Mouse (Mus musculus): ENCODE data around the gene Fgfr4. TPM values are rescaled to one million over a fixed set of nuclear protein-coding genes. Genes with fewer than 3 reads are reported as not detected.

Gene Fgfr4
- total and polyA plus RNA-seq, 2 experiments from 2014 or later = 0.44 to 0.52 TPM

GRCm38 (mm10) chr13:55168255-55168654, 15.8 kb downstream of the Fgfr4 start:
- H3K27ac ChIP-seq (ENCODE audit: low read depth, low read length) = no peak overlapping the region
- DNase-seq (ENCODE audit: low spot score) = no peak
- no peak overlapping the region for H3K4me3 ChIP-seq (ENCODE audit: low read depth, low read length)
- H3K9ac ChIP-seq (replicated peaks; ENCODE audit: low read length, poor library complexity, severe bottlenecking) = no peak overlapping the region
- no peaks in the 10 kb centered on the region for H3K27me3 ChIP-seq (ENCODE audit: insufficient read depth, low read length)
- 90% methylated on average over 5 of the region's 5 CpGs for WGBS
- no peak for ATAC-seq (ENCODE audit: low FRiP score)
- no peaks in the 10 kb centered on the region for H3K9me3 ChIP-seq (ENCODE audit: low read length)
- H3K4me2 ChIP-seq (ENCODE audit: low read depth, low read length, poor library complexity, severe bottlenecking) = no peak overlapping the region
- H3K4me1 ChIP-seq (ENCODE audit: insufficient read depth, low read length) = no peaks in the 10 kb centered on the region; the same call in 1 of the 2 replicates
- no peak for TF ChIP-seq CTCF (IDR thresholded peaks at IDR 0.05)
- no peaks in the 10 kb centered on the region for H3K36me3 ChIP-seq (ENCODE audit: insufficient read depth, low read length)

GRCm38 (mm10) chr13:55168958-55169369, 16.5 kb downstream of the Fgfr4 start:
- H3K4me1 ChIP-seq (ENCODE audit: insufficient read depth, low read length) = no peaks in the 10 kb centered on the region; the same call in 1 of the 2 replicates
- H3K9ac ChIP-seq (replicated peaks; ENCODE audit: low read length, poor library complexity, severe bottlenecking) = no peak overlapping the region
- H3K4me3 ChIP-seq (ENCODE audit: low read depth, low read length) = no peak overlapping the region
- ATAC-seq (ENCODE audit: low FRiP score) (peak; percentile 78), DNase-seq (ENCODE audit: low spot score) (peak; percentile 78)
- H3K9me3 ChIP-seq (ENCODE audit: low read length) = no peaks in the 10 kb centered on the region
- H3K4me2 ChIP-seq (ENCODE audit: low read depth, low read length, poor library complexity, severe bottlenecking) = no peak overlapping the region
- no peak for TF ChIP-seq CTCF (IDR thresholded peaks at IDR 0.05)
- no peak overlapping the region for H3K27ac ChIP-seq (ENCODE audit: low read depth, low read length)
- H3K36me3 ChIP-seq (ENCODE audit: insufficient read depth, low read length) = no peaks in the 10 kb centered on the region
- H3K27me3 ChIP-seq (ENCODE audit: insufficient read depth, low read length) = no peaks in the 10 kb centered on the region
- 37% methylated on average over 13 of the region's 13 CpGs for WGBS

- H3K27ac ChIP-seq (ENCODE audit: low read depth, low read length) = no peak overlapping the region
- peak; percentile 69 for ATAC-seq (ENCODE audit: low FRiP score)
- no peak overlapping the region for H3K9ac ChIP-seq (replicated peaks; ENCODE audit: low read length, poor library complexity, severe bottlenecking)
- H3K4me1 ChIP-seq (ENCODE audit: insufficient read depth, low read length) = no peaks in the 10 kb centered on the region; the same call in 1 of the 2 replicates
- 15% methylated on average over 26 of the region's 26 CpGs for WGBS
- H3K36me3 ChIP-seq (ENCODE audit: insufficient read depth, low read length) = no peaks in the 10 kb centered on the region
- no peak for TF ChIP-seq CTCF (IDR thresholded peaks at IDR 0.05)
- H3K4me3 ChIP-seq (ENCODE audit: low read depth, low read length) = no peak overlapping the region
- peak; percentile 88 for DNase-seq (ENCODE audit: low spot score)
- no peaks in the 10 kb centered on the region for H3K27me3 ChIP-seq (ENCODE audit: insufficient read depth, low read length)
- no peak overlapping the region for H3K4me2 ChIP-seq (ENCODE audit: low read depth, low read length, poor library complexity, severe bottlenecking)
- no peaks in the 10 kb centered on the region for H3K9me3 ChIP-seq (ENCODE audit: low read length)
These were observed 19.3 kb downstream of the Fgfr4 start for GRCm38 (mm10) chr13:55171517-55172335.

GRCm38 (mm10) chr13:55172336-55172770, 19.9 kb downstream of the Fgfr4 start:
- no peak for ATAC-seq (ENCODE audit: low FRiP score)
- Histone ChIP-seq H3K4me2 (ENCODE audit: low read depth, low read length, poor library complexity, severe bottlenecking) (no peak overlapping the region), H3K9ac (replicated peaks; ENCODE audit: low read length, poor library complexity, severe bottlenecking) (no peak overlapping the region), H3K27me3 (ENCODE audit: insufficient read depth, low read length) (no peaks in the 10 kb centered on the region), H3K4me1 (ENCODE audit: insufficient read depth, low read length) (no peaks in the 10 kb centered on the region; the same call in 1 of the 2 replicates), H3K4me3 (ENCODE audit: low read depth, low read length) (no peak overlapping the region), H3K36me3 (ENCODE audit: insufficient read depth, low read length) (no peaks in the 10 kb centered on the region), H3K27ac (ENCODE audit: low read depth, low read length) (no peak overlapping the region), H3K9me3 (ENCODE audit: low read length) (no peaks in the 10 kb centered on the region)
- 48% methylated on average over 7 of the region's 7 CpGs for WGBS
- TF ChIP-seq CTCF (IDR thresholded peaks at IDR 0.05) = no peak
- no peak for DNase-seq (ENCODE audit: low spot score)

GRCm38 (mm10) chr13:55174347-55174746, 21.9 kb downstream of the Fgfr4 start:
- Histone ChIP-seq H3K36me3 (ENCODE audit: insufficient read depth, low read length) (no peaks in the 10 kb centered on the region), H3K27ac (ENCODE audit: low read depth, low read length) (no peak overlapping the region), H3K9me3 (ENCODE audit: low read length) (no peaks in the 10 kb centered on the region), H3K4me2 (ENCODE audit: low read depth, low read length, poor library complexity, severe bottlenecking) (no peak overlapping the region), H3K27me3 (ENCODE audit: insufficient read depth, low read length) (no peaks in the 10 kb centered on the region), H3K9ac (replicated peaks; ENCODE audit: low read length, poor library complexity, severe bottlenecking) (no peak overlapping the region), H3K4me3 (ENCODE audit: low read depth, low read length) (no peak overlapping the region), H3K4me1 (ENCODE audit: insufficient read depth, low read length) (no peaks in the 10 kb centered on the region; the same call in 1 of the 2 replicates)
- WGBS = 74% methylated on average over 11 of the region's 11 CpGs
- DNase-seq (ENCODE audit: low spot score) = no peak
- no peak for TF ChIP-seq CTCF (IDR thresholded peaks at IDR 0.05)
- ATAC-seq (ENCODE audit: low FRiP score) = no peak

GRCm38 (mm10) chr13:55176265-55176664, 23.8 kb downstream of the Fgfr4 start:
- no peak for ATAC-seq (ENCODE audit: low FRiP score)
- no peak overlapping the region for H3K9ac ChIP-seq (replicated peaks; ENCODE audit: low read length, poor library complexity, severe bottlenecking)
- TF ChIP-seq CTCF (IDR thresholded peaks at IDR 0.05) = no peak
- no peak overlapping the region for H3K4me2 ChIP-seq (ENCODE audit: low read depth, low read length, poor library complexity, severe bottlenecking)
- H3K4me1 ChIP-seq (ENCODE audit: insufficient read depth, low read length) = no peaks in the 10 kb centered on the region; the same call in 1 of the 2 replicates
- H3K9me3 ChIP-seq (ENCODE audit: low read length) = no peaks in the 10 kb centered on the region
- no peaks in the 10 kb centered on the region for H3K36me3 ChIP-seq (ENCODE audit: insufficient read depth, low read length)
- H3K27ac ChIP-seq (ENCODE audit: low read depth, low read length) = no peak overlapping the region
- DNase-seq (ENCODE audit: low spot score) = no peak
- H3K27me3 ChIP-seq (ENCODE audit: insufficient read depth, low read length) = no peaks in the 10 kb centered on the region
- WGBS = 92% methylated on average over 6 of the region's 6 CpGs
- no peak overlapping the region for H3K4me3 ChIP-seq (ENCODE audit: low read depth, low read length)

Measured in midbrain, postnatal 0 days (tissue).